Comparison of ENCODE assay signal across 8 mouse cellular contexts in the genomic region with DNA sequence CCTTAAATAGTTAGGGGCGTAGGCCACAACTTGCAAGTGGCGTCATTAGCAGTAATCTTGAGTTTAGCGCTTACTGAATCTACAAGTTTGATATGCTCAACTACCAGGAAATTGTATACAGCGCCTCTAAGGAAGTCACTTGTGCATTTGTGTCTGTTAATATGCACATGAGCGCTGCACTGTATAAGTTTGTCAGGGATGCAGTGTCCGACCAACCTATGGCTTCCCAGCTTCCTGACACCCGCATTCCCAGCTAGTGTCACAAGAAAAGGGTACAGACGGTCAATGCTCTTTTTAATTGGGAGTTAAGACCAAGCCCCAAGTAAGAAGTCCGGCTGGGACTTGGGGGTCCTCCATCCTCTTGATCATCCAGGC. TPM values are rescaled to one million over a fixed set of nuclear protein-coding genes. Genes with fewer than 3 reads are reported as not detected.
DNase-seq lines count a peak whose midpoint lies in the region; ATAC-seq and TF ChIP-seq lines count a peak whose summit lies in the region.

No protein-coding gene starts in this region.

- ATAC-seq in lung, embryonic 15.5 days (ENCODE audit: borderline replicate concordance, extremely low read depth, low FRiP score, low TSS enrichment), result no peak
- no peak for ATAC-seq in forebrain, embryonic 13.5 days
- no peak for ATAC-seq in limb, embryonic 11.5 days (ENCODE audit: insufficient number of reproducible peaks, low FRiP score, low TSS enrichment, low read depth)

- H3K27ac ChIP-seq in lung, embryonic 15.5 days, result no peak overlapping the region
- H3K27ac ChIP-seq in forebrain, embryonic 13.5 days, result no peak overlapping the region
- H3K27ac ChIP-seq in limb, embryonic 11.5 days (replicated peaks; ENCODE audit: low read depth, low read length), result no peak overlapping the region
- H3K27ac ChIP-seq in olfactory bulb, adult 2 months (ENCODE audit: insufficient read depth, low read depth, low read length), result no peak overlapping the region

- H3K4me3 ChIP-seq in lung, embryonic 15.5 days, result peak overlapping the region; percentile 54
- H3K4me3 ChIP-seq in forebrain, embryonic 13.5 days, result peak overlapping the region; percentile 61
- peak overlapping the region; percentile 69 for H3K4me3 ChIP-seq in limb, embryonic 11.5 days (ENCODE audit: low read depth, low read length)
- peak overlapping the region; percentile 40 for H3K4me3 ChIP-seq in olfactory bulb, adult 2 months (ENCODE audit: insufficient read depth, low read depth, low read length)

- 34% methylated on average over 9 of the region's 9 CpGs for WGBS in lung, embryonic 15.5 days
- WGBS in forebrain, embryonic 13.5 days, result 37% methylated on average over 9 of the region's 9 CpGs
- 29% methylated on average over 9 of the region's 9 CpGs for WGBS in limb, embryonic 11.5 days
- 60% methylated on average over 9 of the region's 9 CpGs for WGBS in olfactory bulb, adult 2 months

- no peak for TF ChIP-seq CTCF in olfactory bulb, adult 2 months (IDR thresholded peaks at IDR 0.05; ENCODE audit: insufficient read depth, low read depth, low read length)

- peaks cover 38% of the 10 kb centered on the region for H3K4me1 ChIP-seq in lung, embryonic 15.5 days
- peaks cover 28% of the 10 kb centered on the region for H3K4me1 ChIP-seq in forebrain, embryonic 13.5 days
- H3K4me1 ChIP-seq in limb, embryonic 11.5 days (ENCODE audit: control insufficient read depth, insufficient read depth, low read length), result peaks cover 4% of the 10 kb centered on the region; the same call in 1 of the 2 replicates
- peaks cover 18% of the 10 kb centered on the region for H3K4me1 ChIP-seq in olfactory bulb, adult 2 months (ENCODE audit: control insufficient read depth, insufficient read depth, low read length)

- no peak for DNase-seq in lung, postnatal 10 days
- no peak for DNase-seq in limb, embryonic 11.5 days (ENCODE audit: low spot score)
- DNase-seq in cerebellum, postnatal 14 days, result no peak
- no peak for DNase-seq in layer of hippocampus, postnatal 36 days
- DNase-seq in kidney, adult 11 months, result no peak

- TF ChIP-seq POLR2A in olfactory bulb, adult 2 months (IDR thresholded peaks at IDR 0.05; ENCODE audit: insufficient read depth, low read depth, low read length), result no peak

- no peaks in the 10 kb centered on the region for H3K36me3 ChIP-seq in lung, embryonic 15.5 days
- no peaks in the 10 kb centered on the region for H3K36me3 ChIP-seq in forebrain, embryonic 13.5 days (ENCODE audit: poor library complexity, severe bottlenecking)
- no peaks in the 10 kb centered on the region for H3K36me3 ChIP-seq in limb, embryonic 11.5 days (ENCODE audit: control insufficient read depth, insufficient read depth, low read length)

- peak overlapping the region; percentile 98 for H3K4me2 ChIP-seq in lung, embryonic 15.5 days
- peak overlapping the region; percentile 75 for H3K4me2 ChIP-seq in forebrain, embryonic 13.5 days
- H3K4me2 ChIP-seq in limb, embryonic 11.5 days (ENCODE audit: low read depth, severe bottlenecking), result peak overlapping the region; percentile 92

- H3K9ac ChIP-seq in lung, embryonic 15.5 days, result peak overlapping the region; percentile 35
- H3K9ac ChIP-seq in forebrain, embryonic 13.5 days, result peak overlapping the region; percentile 53; the same call in 1 of the 2 replicates
- peak overlapping the region; percentile 72 for H3K9ac ChIP-seq in limb, embryonic 11.5 days (ENCODE audit: low read length)

- H3K27me3 ChIP-seq in lung, embryonic 15.5 days, result peaks cover 41% of the 10 kb centered on the region
- peaks cover 62% of the 10 kb centered on the region for H3K27me3 ChIP-seq in forebrain, embryonic 13.5 days
- H3K27me3 ChIP-seq in limb, embryonic 11.5 days (ENCODE audit: control insufficient read depth, insufficient read depth, low read length), result peaks cover 19% of the 10 kb centered on the region; the same call in 1 of the 2 replicates

- no peaks in the 10 kb centered on the region for H3K9me3 ChIP-seq in lung, embryonic 15.5 days
- no peaks in the 10 kb centered on the region for H3K9me3 ChIP-seq in forebrain, embryonic 13.5 days (replicated peaks)
- H3K9me3 ChIP-seq in limb, embryonic 11.5 days (ENCODE audit: control insufficient read depth, low read length), result no peaks in the 10 kb centered on the region

RNA-seq across cellular contexts. Expression of gene Bmp2, which starts 1.9 kb away (rescaled TPM):
- 3.9 and 4.2 TPM in 2 replicates for polyA plus RNA-seq in lung, embryonic 15.5 days (2015; fragmentation: Nextera tagmentation; extraction: Ambion mirVana)
- 0.67 and 0.94 TPM in 2 replicates for polyA plus RNA-seq in forebrain, embryonic 13.5 days (2015; fragmentation: Nextera tagmentation; extraction: Ambion mirVana)
- polyA plus RNA-seq in limb, embryonic 11.5 days (2014; fragmentation: Nextera tagmentation; extraction: Ambion mirVana), result 12.8 and 13.4 TPM in 2 replicates
- polyA plus RNA-seq in olfactory bulb, adult 2 months (2012; ENCODE audit: insufficient read depth, insufficient read length, low replicate concordance, missing spikeins), result not detected in 2 replicates
- 1 to 10 TPM; 1.7 to 1.9 TPM for total RNA-seq in layer of hippocampus, postnatal 36 days (2021)
